Mouse (Mus musculus) central nervous system, embryonic 18 days (tissue): Measurements from ENCODE around the gene Glyctk. TPM values are rescaled to one million over a fixed set of nuclear protein-coding genes. Genes with fewer than 3 reads are reported as not detected.

Experiments
- polyA plus RNA-seq: library from polyadenylated mRNA; depleted of rRNA; stranded (reverse); fragments of >200 nt; gene quantifications from 2 replicates; pipeline ENCODE4 v1.2.3, GENCODE M21; 2012; rRNA removed

Gene Glyctk
- polyA plus RNA-seq: 1.9 TPM in 2 replicates

GRCm38 (mm10) chr9:106158037-106158491, at the start of gene Glyctk:
Glyctk (minus strand) TSS chr9:106158138.

DNA sequence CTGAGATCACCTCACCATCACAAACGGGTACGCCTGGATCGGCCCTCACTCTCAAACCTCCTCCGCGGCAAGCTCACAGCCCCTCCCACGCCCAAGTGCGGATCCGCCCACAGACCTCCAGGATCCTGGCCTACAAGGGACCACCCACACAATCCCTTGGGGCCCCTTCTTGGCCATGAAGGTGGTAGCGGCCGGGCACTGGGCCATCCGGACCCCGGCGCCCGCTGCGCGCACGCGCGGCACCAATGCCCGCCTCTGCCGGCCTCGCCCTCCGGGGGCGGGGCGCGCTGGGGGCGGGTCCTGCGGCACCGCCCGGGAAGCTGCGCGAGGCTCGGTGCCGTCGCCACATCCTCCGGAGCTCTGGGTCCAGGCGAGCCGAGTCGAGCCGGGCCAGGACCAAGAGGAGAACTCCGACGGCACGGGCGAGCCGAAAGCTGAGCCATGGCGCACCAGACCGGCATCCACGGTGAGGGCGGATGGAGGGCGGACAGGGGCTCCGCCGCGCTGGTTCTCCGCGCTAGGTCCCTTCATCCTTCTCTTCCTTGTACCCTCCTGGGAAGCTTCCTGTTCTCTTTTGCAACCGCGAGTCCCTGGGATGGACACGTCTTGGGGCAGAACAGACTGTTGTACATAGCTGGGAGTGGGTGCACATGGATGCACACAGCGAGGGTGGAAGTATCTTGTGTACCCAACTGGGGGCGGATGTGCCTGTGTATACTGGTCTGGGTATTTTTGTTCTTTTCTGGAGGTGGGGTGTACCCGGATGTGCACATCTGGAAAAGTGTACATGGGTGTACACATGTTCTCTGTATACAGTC, 45.1 kb upstream of the Glyctk start, which contains the start of gene Twf2:
Gene Twf2 (plus strand): TSS at position 290 of the 818 bp plus-strand sequence.

DNA sequence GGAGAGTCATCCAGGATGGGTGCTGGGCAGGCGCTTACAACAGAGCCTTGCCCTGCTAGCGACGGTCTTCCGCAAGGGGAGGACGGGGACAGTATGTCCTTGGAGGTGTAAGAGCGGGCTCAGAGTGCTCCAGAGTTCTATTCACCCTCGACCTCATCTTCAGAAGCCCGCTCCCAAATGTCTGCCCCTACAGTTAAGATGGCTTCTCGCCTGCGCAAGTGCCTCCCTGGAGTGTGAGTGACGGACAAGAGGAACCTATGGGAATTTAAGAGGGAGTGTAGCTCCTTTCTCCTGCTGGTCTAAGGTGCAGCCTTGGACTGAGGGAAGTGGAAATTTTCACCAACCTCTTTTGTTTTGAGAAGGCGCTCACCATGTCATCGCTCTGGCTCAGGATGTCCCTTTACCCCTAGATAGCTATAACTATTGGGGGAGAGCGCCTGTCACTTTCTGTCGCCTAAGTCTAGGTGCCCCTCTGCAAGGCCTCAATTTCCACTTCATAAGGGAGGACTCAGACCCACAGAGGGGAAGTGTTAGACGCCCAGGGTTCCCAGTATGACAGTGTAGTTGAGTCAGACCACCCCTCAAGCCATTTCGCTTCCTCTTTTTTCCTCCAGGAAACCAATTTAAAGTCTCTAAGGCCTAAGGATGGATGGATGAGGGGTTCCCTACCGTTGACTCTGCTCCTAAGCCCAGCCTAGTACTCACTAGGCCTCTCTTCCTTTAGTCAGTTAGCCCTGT, 41.8 kb upstream of the Glyctk start, which contains the start of gene Ppm1m:
Gene Ppm1m (minus strand): TSS at position 212 of the 738 bp plus-strand sequence.

DNA sequence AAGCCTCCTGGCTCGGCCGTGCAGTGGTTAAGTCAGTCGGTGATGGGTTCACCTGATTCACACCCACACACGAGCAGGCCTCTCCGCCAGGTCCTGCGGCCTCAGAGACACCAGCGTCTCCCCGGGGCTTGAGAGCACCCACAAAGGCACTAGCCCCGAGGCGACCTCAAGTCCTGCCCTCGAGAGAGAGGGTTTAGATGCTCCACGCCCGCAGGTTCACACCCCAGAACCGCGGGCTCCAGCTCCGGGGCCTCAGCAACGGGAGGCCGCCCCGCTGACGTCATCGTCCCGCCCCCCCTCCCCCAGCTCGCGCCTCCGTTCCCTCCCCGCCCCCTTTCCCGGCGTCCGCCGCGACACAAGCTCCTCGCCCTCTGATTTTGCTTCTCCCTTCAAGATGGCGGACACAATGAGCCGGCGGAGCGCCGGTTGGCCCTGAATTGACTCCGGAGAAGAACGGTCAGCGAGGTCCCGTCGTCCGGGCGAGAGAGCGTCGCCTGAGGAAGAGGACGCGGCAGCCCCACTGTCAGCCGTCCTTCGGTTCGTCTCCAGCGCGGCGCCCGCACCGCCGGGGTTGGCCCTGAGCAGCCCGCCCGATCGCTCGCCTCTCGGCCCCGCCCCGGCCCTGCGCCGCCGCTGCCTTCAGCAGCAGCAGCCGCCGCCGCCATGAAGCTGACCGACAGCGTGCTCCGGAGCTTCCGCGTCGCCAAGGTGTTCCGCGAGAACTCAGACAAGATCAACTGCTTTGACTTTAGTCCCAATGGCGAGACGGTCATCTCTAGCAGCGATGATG, 12.8 kb upstream of the Glyctk start, which contains the start of gene Wdr82:
Gene Wdr82 (plus strand): TSS at position 373 of the 790 bp plus-strand sequence.

Other genes with a start within 250 kb of the Glyctk start
- 2.4 and 2.5 TPM in 2 replicates for gene Col6a5, start 197.5 kb downstream of the Glyctk start, polyA plus RNA-seq
- 4.6 and 5.1 TPM in 2 replicates for gene Col6a4, start 61.4 kb downstream of the Glyctk start, polyA plus RNA-seq
- gene Wdr82, start 12.8 kb upstream of the Glyctk start, polyA plus RNA-seq: 173 and 175 TPM in 2 replicates
- gene Ppm1m, start 41.6 kb upstream of the Glyctk start, polyA plus RNA-seq: 28.7 and 29.5 TPM in 2 replicates
- gene Twf2, start 45.0 kb upstream of the Glyctk start, polyA plus RNA-seq: 60.7 and 62.7 TPM in 2 replicates
- 0.22 and 0.24 TPM in 2 replicates for gene Tlr9, start 64.5 kb upstream of the Glyctk start, polyA plus RNA-seq
- 78.6 and 80.9 TPM in 2 replicates for gene Alas1, start 90.5 kb upstream of the Glyctk start, polyA plus RNA-seq
- 8.3 and 9.5 TPM in 2 replicates for gene Poc1a, start 122.9 kb upstream of the Glyctk start, polyA plus RNA-seq
- 43.2 and 43.9 TPM in 2 replicates for gene Dusp7, start 210.5 kb upstream of the Glyctk start, polyA plus RNA-seq